Mouse (Mus musculus) MEL (cell line): ENCODE measurements at regions not wholly inside any gene's neighbourhood (a gene's known extent, or its start where the extent isn't known, plus 50 kb on each side); places are given as distances from the start of the nearest gene placed in this dataset.
A peak's percentile ranks its signal among the peaks of the same experiment; 100 is the strongest.
"Not testable (repeated sequence)": the region's sequence is repeated elsewhere in the genome, so short reads cannot be mapped to it uniquely, and the experiment has no call there.

Experiments
- DNase-seq: peaks from one replicate; pipeline ENCODE4 v3.0.0; 2011; ENCODE audit warnings: low read depth, low spot score
- H3K27ac ChIP-seq: 2 replicates; pipeline ENCODE4 v1.5.1; 2012; ENCODE audit warnings: low read depth, mild to moderate bottlenecking, control low read depth, low read length, moderate library complexity; ENCODE audit not compliant: control insufficient read depth
- H3K27me3 ChIP-seq, 2 experiments: fragments of 150-350 bp in 1 of 2; sonication (generic) in 1 of 2; 2 replicates each; pipeline ENCODE4 v1.6.1; 2012; ENCODE audit warnings: low read length in 2 of 2, mild to moderate bottlenecking in 2 of 2, improper control_type of control experiment in 1 of 2, moderate library complexity in 1 of 2; ENCODE audit not compliant: insufficient read depth in 2 of 2, control insufficient read depth in 1 of 2
- H3K36me3 ChIP-seq, 2 experiments: 2 replicates each; pipeline ENCODE4 v1.6.1; 2012 to 2014; ENCODE audit warnings: low read length in 2 of 2, improper control_type of control experiment in 1 of 2, inconsistent platforms in 1 of 2, mild to moderate bottlenecking in 1 of 2; ENCODE audit not compliant: insufficient read depth in 2 of 2, control insufficient read depth in 1 of 2
- H3K4me1 ChIP-seq, 2 experiments: fragments of 150-350 bp in 1 of 2; sonication (generic) in 1 of 2; 2 replicates each; pipeline ENCODE4 v1.6.1; 2012; ENCODE audit warnings: low read length in 2 of 2, improper control_type of control experiment in 1 of 2, mild to moderate bottlenecking in 1 of 2; ENCODE audit not compliant: insufficient read depth in 2 of 2, control insufficient read depth in 1 of 2
- H3K4me3 ChIP-seq, 2 experiments: fragments of 150-350 bp in 1 of 2; sonication (generic) in 1 of 2; 2 replicates each; pipeline ENCODE4 v1.5.1; 2012; ENCODE audit warnings: low read depth in 2 of 2, low read length in 2 of 2, mild to moderate bottlenecking in 2 of 2, moderate library complexity in 2 of 2, control low read depth in 1 of 2, improper control_type of control experiment in 1 of 2; ENCODE audit not compliant: control insufficient read depth in 1 of 2, insufficient read depth in 1 of 2
- H3K79me2 ChIP-seq: 2 replicates; pipeline ENCODE4 v1.6.1; 2012; ENCODE audit warnings: mild to moderate bottlenecking, low read length, moderate library complexity; ENCODE audit not compliant: control insufficient read depth, poor library complexity, insufficient read depth
- H3K9ac ChIP-seq: 2 replicates; pipeline ENCODE4 v1.6.1; 2012; ENCODE audit warnings: low read depth, mild to moderate bottlenecking, control low read depth, low read length, moderate library complexity; ENCODE audit not compliant: control insufficient read depth, poor library complexity, severe bottlenecking
- H3K9me3 ChIP-seq: fragments of 150-350 bp; sonication (generic); replicated peaks from 2 replicates; pipeline ENCODE4 v1.6.1; 2012; ENCODE audit warnings: mild to moderate bottlenecking, low read length, improper control_type of control experiment, moderate library complexity; ENCODE audit not compliant: insufficient read depth
- CHD1 ChIP-seq: IDR thresholded peaks from 2 replicates; pipeline ENCODE4 v1.6.1; 2012; ENCODE audit warnings: low read depth, mild to moderate bottlenecking, inconsistent platforms, low read length, improper control_type of control experiment
- ELF1 ChIP-seq: IDR thresholded peaks from 2 replicates; pipeline ENCODE4 v1.6.1; 2014; ENCODE audit warnings: low read depth, mild to moderate bottlenecking, inconsistent platforms, low read length, improper control_type of control experiment, moderate library complexity
- EP300 ChIP-seq, 2 experiments: IDR thresholded peaks; 2 replicates each; pipeline ENCODE4 v1.6.1; 2011; ENCODE audit warnings: improper control_type of control experiment in 2 of 2, low read length in 2 of 2, low read depth in 1 of 2, mild to moderate bottlenecking in 1 of 2
- JUND ChIP-seq: IDR thresholded peaks from 2 replicates; pipeline ENCODE4 v1.6.1; 2011; ENCODE audit warnings: low read depth, mild to moderate bottlenecking, improper control_type of control experiment, low read length
- MAX ChIP-seq: IDR thresholded peaks from 2 replicates; pipeline ENCODE4 v1.6.1; 2011; ENCODE audit warnings: low read length, improper control_type of control experiment
- POLR2A ChIP-seq, 2 experiments: IDR thresholded peaks; 2 replicates each; pipeline ENCODE4 v1.6.1; 2011 to 2012; ENCODE audit warnings: low read length in 2 of 2, mild to moderate bottlenecking in 2 of 2, control low read depth in 1 of 2, improper control_type of control experiment in 1 of 2, low read depth in 1 of 2, moderate library complexity in 1 of 2; ENCODE audit not compliant: control insufficient read depth in 1 of 2, insufficient read depth in 1 of 2, poor library complexity in 1 of 2
- POLR2AphosphoS5 ChIP-seq: IDR thresholded peaks from 2 replicates; pipeline ENCODE4 v1.6.1; 2012; ENCODE audit warnings: low read depth, borderline replicate concordance, mild to moderate bottlenecking, inconsistent platforms, low read length, moderate library complexity, mixed read lengths
- RAD21 ChIP-seq: IDR thresholded peaks from 2 replicates; pipeline ENCODE4 v1.6.1; 2011; ENCODE audit warnings: mild to moderate bottlenecking, low read depth, low read length, improper control_type of control experiment

DNA sequence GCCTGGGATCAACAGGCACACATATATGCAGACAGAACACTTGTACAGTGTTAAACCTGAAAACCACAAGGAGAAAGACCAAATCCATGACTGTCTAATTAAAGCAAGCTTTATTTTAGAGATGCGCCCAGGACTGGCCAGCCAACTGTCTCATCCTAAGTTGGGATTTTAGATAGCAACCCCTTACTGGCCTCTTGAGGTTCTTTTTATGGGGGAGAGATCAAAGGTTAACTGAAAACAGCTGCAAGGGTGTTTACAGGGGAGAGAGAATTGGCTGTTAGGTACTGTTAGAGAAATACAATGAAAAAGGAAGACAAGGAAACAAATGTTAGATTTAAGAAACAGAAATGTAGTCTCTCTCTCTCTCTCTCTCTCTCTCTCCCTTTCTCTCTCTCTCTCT is 202.4 kb upstream of the Thpo start:
- no peak overlapping the region for H3K27ac ChIP-seq
- no peaks in the 10 kb centered on the region for H3K36me3 ChIP-seq
- H3K4me3 ChIP-seq = no peak overlapping the region
- H3K9me3 ChIP-seq = no peaks in the 10 kb centered on the region
- H3K79me2 ChIP-seq = no peaks in the 10 kb centered on the region
- DNase-seq = no peak
- H3K9ac ChIP-seq = no peak overlapping the region
- TF ChIP-seq MAX = no peak
- no peak for TF ChIP-seq RAD21
- no peak for TF ChIP-seq CHD1
- TF ChIP-seq ELF1 = no peak
- TF ChIP-seq POLR2A (IDR thresholded peaks at IDR 0.05; ENCODE audit: control insufficient read depth in 1 of 2, insufficient read depth in 1 of 2, low read depth in 1 of 2, low read length in 2 of 2, poor library complexity in 1 of 2) = no peak
- no peak for TF ChIP-seq JUND
- TF ChIP-seq POLR2AphosphoS5 = no peak
- H3K27me3 ChIP-seq = peaks cover 1 to 3% of the 10 kb centered on the region in 2 experiments; a peak in 2 of 4 replicates
- H3K4me1 ChIP-seq = no peaks in the 10 kb centered on the region

DNA sequence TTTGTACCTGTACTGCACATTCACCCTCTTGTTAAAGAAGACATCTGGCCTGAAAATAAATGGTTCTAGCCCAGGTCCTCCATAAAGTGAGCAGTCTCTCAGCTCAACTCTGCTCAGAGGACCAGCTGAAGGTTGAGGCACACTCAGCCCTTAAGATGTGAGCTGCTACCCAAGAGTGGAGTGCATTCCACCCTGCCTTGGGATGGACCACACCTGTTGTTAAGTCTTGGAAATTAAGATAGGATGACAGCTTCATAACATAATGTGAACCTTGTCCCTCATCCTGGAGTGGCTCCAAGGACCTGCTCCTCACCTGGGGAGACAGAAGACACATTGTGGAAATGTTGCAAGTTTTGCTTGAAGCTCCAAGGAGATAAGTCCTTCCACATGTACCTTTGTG is 200.5 kb upstream of the Thpo start:
- DNase-seq, H3K36me3 ChIP-seq, H3K4me1 ChIP-seq, H3K79me2 ChIP-seq, H3K9me3 ChIP-seq, H3K27me3 ChIP-seq, H3K4me3 ChIP-seq, H3K27ac ChIP-seq, H3K9ac ChIP-seq: not testable (repeated sequence)

DNA sequence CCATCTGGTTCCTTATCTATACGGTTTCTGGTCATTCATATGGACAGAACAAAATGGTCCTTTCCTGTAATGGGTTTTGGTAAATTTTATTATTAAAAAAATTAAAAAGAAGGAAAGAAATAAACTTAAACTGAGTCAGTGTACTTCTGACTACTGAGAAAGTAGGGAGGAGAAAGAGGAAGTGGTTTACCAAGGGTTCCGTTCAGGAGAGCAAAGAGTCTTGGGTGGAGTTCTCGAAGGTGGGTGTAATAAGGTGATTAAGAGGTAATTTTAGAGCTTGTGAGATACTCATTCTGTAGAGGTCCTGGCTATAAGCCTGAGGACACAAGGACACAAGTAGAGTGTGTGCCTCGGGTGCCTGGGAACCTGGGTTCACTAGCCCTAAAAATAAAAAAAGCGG is 195.7 kb upstream of the Thpo start:
- H3K9me3 ChIP-seq, H3K4me1 ChIP-seq, H3K27ac ChIP-seq, H3K27me3 ChIP-seq, H3K79me2 ChIP-seq, H3K36me3 ChIP-seq, H3K9ac ChIP-seq, H3K4me3 ChIP-seq: not testable (repeated sequence)
- TF ChIP-seq EP300 (IDR thresholded peaks at IDR 0.05; ENCODE audit: low read depth in 1 of 2, low read length in 2 of 2) = peak; percentile 26 to 52; a peak in 2 of 4 replicates
- peak; percentile 72 for DNase-seq

DNA sequence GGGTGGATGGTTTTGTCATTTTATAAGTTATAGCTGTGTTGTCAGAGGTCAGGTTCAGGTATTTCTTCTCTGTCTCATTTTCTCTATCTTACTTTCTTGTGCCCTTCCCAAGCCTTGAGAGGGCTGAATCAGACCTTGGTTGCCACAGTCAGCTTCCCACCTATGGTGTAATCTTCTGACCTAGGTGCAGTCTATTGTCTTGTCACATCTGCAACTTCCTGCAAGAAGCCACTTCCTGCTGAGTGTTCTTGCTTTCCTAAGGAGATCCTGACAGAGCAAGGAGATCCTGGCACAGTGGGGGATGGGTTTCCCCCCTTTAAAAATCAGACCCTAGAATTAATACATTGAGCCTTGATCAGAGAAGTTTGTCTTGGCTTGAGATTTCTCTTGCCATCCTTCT is 191.5 kb upstream of the Thpo start:
- H3K36me3 ChIP-seq, H3K9ac ChIP-seq, DNase-seq, H3K27me3 ChIP-seq, H3K4me1 ChIP-seq, H3K27ac ChIP-seq, H3K79me2 ChIP-seq, H3K4me3 ChIP-seq, H3K9me3 ChIP-seq: not testable (repeated sequence)

DNA sequence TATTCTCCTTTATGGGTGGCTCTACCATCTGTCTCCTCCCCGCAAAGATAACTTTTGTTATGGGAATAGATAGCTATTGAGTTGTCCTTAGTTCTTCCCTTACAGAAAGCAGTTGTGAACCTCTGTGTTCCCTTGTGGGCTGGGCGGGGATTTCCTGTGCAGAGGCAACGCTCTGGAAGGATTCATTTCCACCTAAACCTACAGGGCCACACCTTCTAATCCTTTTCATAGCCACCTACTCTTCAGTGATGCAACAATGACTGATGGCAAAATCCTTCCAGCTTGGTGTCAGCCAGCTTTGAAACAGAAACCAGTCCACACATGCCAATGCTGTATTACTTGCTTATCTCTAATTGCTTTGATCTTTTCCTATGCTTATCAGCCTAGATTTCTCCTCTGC is 176.6 kb upstream of the Thpo start:
- not testable (repeated sequence) for H3K79me2 ChIP-seq, H3K27me3 ChIP-seq, H3K9ac ChIP-seq

More for the DNA sequence above, 176.6 kb upstream of the Thpo start:
- H3K36me3 ChIP-seq, DNase-seq, H3K9me3 ChIP-seq, H3K27ac ChIP-seq, H3K4me1 ChIP-seq, H3K4me3 ChIP-seq: not testable (repeated sequence)
